Mouse (Mus musculus) liver, embryonic 16.5 days (tissue): ENCODE data around the gene Carns1. TPM values are rescaled to one million over a fixed set of nuclear protein-coding genes. Genes with fewer than 3 reads are reported as not detected.
A peak's percentile ranks its signal among the peaks of the same experiment; 100 is the strongest.

Experiments
- ATAC-seq: fragments of 200-750 bp; cut with Nextera tagmentation; 2 replicates; pipeline ENCODE4 v1.8.0; 2017; ENCODE audit warnings: low read depth, mild to moderate bottlenecking, moderate number of reproducible peaks, moderate library complexity
- H3K27ac ChIP-seq: fragments of 300-500 bp; sonication (generic); 2 replicates; pipeline ENCODE4 v1.5.1; 2014; ENCODE audit warnings: mild to moderate bottlenecking, low read length
- H3K27me3 ChIP-seq: fragments of 300-500 bp; sonication (generic); 2 replicates; pipeline ENCODE4 v1.6.1; 2014; ENCODE audit warnings: low read depth, low read length, mixed read lengths; ENCODE audit not compliant: control insufficient read depth, insufficient read depth
- H3K36me3 ChIP-seq: fragments of 300-500 bp; sonication (generic); 2 replicates; pipeline ENCODE4 v1.6.1; 2014; ENCODE audit warnings: mild to moderate bottlenecking; ENCODE audit not compliant: control insufficient read depth, insufficient read depth
- H3K4me1 ChIP-seq: fragments of 300-500 bp; sonication (generic); 2 replicates; pipeline ENCODE4 v1.6.1; 2014; ENCODE audit warnings: low read depth, low read length, mixed read lengths; ENCODE audit not compliant: control insufficient read depth
- H3K4me2 ChIP-seq: fragments of 300-500 bp; sonication (generic); 2 replicates; pipeline ENCODE4 v1.6.1; 2014; ENCODE audit warnings: low read depth, low read length, mixed read lengths
- H3K4me3 ChIP-seq: fragments of 300-500 bp; sonication (generic); 2 replicates; pipeline ENCODE4 v1.5.1; 2014; ENCODE audit warnings: low read depth, mild to moderate bottlenecking, low read length
- H3K9ac ChIP-seq: fragments of 300-500 bp; sonication (generic); 2 replicates; pipeline ENCODE4 v1.6.1; 2014; ENCODE audit warnings: low read depth, low read length
- H3K9me3 ChIP-seq: fragments of 300-500 bp; sonication (generic); replicated peaks from 2 replicates; pipeline ENCODE4 v1.6.1; 2016; ENCODE audit warnings: low read length; ENCODE audit not compliant: control insufficient read depth
- WGBS: fragments of 180-500 bp; shearing (Covaris S2); extraction: QIAGEN DNeasy Blood & Tissue Kit; methylation state at CpG from one replicate; pipeline ENCODE4 v1.1.7; 2014; ENCODE audit not compliant: insufficient replicate concordance; 5-methylcytosine and 5-hydroxymethylcytosine counted together
- polyA plus RNA-seq: library from polyadenylated mRNA; unstranded; fragments of >200 nt; fragmentation: Nextera tagmentation; extraction: Ambion mirVana; gene quantifications from 2 replicates; pipeline ENCODE4 v1.2.1, GENCODE M21; 2015

Gene Carns1
- polyA plus RNA-seq, 1 experiment from 2014 or later: 0.67 TPM

DNA sequence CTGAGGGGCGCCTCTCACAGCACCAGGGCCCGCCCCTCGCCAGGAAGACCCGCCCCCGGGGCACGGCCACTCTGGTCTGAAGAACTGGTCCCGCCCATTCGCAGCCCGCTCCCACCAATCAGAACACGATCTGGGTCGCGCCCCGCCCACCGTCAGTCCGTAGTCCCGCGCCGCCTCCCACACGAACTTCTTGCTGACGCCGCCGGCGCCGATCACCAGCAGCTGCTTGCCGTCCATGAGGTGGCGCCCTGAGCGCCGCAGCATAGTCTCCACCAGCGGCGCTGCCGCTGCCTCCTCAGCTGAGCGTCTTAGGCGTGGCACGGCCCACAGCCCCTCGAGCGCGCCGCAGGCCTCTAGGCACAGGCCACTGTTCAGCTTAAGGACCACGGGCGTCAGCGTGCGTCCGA lies 5.9 kb downstream of the Carns1 start:
- under 1% methylated on average over 43 of the region's 43 CpGs for WGBS
- Histone ChIP-seq H3K27ac (peak overlapping the region; percentile 83), H3K4me2 (peak overlapping the region; percentile 98), H3K9ac (peak overlapping the region; percentile 82), H3K27me3 (no peaks in the 10 kb centered on the region), H3K4me3 (peak overlapping the region; percentile 68), H3K4me1 (peaks cover 20% of the 10 kb centered on the region), H3K36me3 (no peaks in the 10 kb centered on the region), H3K9me3 (no peaks in the 10 kb centered on the region)
- ATAC-seq: peak; percentile 93

DNA sequence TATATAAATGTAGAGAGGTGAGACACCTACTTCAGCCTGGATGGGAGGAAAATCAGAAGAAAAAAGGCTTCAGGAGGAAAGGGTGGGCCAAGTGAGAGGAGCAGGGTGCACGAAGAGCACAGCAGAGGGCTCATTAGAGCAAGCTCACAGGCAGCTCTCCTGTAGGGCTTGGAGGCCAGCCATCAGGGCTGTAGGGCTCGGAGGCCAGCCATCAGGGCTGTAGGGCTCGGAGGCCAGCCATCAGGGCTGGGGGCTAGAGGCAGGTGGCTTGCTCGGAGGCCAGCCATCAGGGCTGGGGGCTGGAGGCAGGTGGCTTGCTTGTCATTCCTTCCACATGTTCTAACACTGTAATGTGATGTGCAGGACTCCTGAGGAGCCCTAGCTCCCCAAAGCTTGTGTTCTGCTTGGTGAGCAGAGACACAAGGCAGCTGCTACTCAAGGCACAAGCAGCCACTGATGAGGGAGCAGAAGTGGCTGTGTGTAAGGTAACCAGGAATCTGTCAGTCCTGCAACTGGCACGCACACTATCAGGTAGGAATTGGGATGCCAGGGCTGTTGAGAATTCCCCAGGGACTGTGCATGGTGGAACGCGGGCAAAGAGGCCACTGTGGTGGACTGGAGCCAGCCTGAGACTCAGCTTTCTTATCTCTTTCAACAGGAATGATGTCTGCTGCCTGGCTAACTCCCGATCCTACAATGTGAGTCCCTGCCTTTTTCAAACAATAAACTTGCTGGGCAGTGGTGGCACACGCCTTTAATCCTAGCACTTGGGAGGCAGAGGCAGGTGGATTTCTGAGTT lies 8.4 kb downstream of the Carns1 start:
- no peak for ATAC-seq
- H3K9me3 ChIP-seq: no peaks in the 10 kb centered on the region
- peaks cover 38% of the 10 kb centered on the region for H3K4me1 ChIP-seq
- H3K9ac ChIP-seq: no peak overlapping the region
- peak overlapping the region; percentile 10; the same call in 1 of the 2 replicates for H3K27ac ChIP-seq
- 61% methylated on average over 9 of the region's 9 CpGs for WGBS
- H3K4me2 ChIP-seq: no peak overlapping the region
- no peaks in the 10 kb centered on the region for H3K27me3 ChIP-seq
- H3K4me3 ChIP-seq: no peak overlapping the region
- H3K36me3 ChIP-seq: no peaks in the 10 kb centered on the region

DNA sequence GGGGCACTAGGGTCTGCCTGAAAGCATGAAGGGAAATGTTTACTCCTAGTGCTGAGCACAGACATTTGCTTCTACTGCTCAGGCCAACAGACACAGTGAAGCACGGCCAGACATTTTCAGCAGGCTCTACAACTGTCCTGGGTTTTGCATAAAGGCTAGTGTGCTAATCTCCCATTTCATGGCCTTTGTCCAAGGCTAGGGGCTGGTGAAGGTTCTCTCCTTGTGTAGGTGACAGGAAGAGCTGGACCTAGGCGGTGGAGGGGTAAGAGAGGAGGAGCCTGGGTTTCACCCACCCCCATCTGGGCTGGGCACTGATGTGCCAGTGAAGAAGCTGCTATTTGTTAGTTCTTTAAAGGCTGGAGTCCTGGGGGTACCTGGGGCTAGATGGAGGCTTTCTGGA lies 10.6 kb downstream of the Carns1 start:
- WGBS: 38% methylated on average over 2 of the region's 2 CpGs
- H3K4me2 ChIP-seq: no peak overlapping the region
- ATAC-seq: no peak

DNA sequence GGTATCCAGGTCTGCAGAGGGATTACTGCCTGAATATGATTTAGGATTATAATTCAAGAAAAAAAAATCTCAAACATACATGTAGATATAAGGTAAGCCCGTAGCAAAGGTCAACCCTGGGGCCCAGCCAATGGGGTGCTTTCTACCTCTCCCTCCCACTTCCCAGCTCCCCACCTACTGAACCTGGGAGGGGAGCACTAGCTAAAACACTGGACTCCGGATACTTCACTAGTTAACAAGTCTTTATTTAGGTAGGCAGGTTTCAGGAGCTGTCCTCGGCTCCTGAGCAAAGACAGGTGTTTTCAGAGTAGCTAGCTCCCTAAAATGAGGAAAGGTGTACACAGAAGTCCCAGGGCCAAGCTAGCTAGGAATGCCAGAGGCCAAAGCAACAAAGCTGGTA lies 11.2 kb downstream of the Carns1 start:
- peaks cover 3% of the 10 kb centered on the region for H3K36me3 ChIP-seq
- peak overlapping the region; percentile 29 for H3K27ac ChIP-seq
- no peak overlapping the region for H3K4me3 ChIP-seq
- ATAC-seq: 0 out of 2 replicates have a peak, but pooled peaks have one; percentile 12
- no peaks in the 10 kb centered on the region for H3K9me3 ChIP-seq
- 0 out of 2 replicates have a peak overlapping the region, but pooled peaks have one; percentile 66 for H3K4me2 ChIP-seq
- H3K27me3 ChIP-seq: no peaks in the 10 kb centered on the region
- WGBS: 65% methylated on average over 3 of the region's 3 CpGs
- H3K9ac ChIP-seq: no peak overlapping the region
- H3K4me1 ChIP-seq: peaks cover 32% of the 10 kb centered on the region

More for the DNA sequence above, 10.6 kb downstream of the Carns1 start:
- H3K9ac ChIP-seq: no peak overlapping the region
- H3K36me3 ChIP-seq: peaks cover 2% of the 10 kb centered on the region; the same call in 1 of the 2 replicates
- no peak overlapping the region for H3K4me3 ChIP-seq
- peaks cover 33% of the 10 kb centered on the region for H3K4me1 ChIP-seq
- H3K27ac ChIP-seq: peak overlapping the region; percentile 29
- no peaks in the 10 kb centered on the region for H3K27me3 ChIP-seq
- no peaks in the 10 kb centered on the region for H3K9me3 ChIP-seq

DNA sequence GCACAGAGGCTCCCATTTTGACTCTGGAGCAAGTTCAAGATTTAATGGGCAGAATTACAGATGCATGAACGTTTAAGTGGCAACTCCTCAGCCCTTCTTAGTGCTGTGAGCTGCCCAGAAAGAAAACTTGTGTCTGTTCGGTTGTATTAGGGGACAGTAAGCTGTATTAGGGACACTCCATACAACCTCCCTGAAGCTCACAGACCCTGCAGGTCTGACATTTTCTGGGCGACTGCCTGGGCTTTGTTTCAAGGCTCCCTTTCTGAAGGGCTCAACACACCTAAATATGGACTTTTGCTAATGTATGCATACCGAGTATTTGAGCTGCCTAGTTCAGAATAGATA lies 11.8 kb downstream of the Carns1 start:
- H3K4me2 ChIP-seq: peak overlapping the region; percentile 66
- 30% methylated on average over 4 of the region's 4 CpGs for WGBS
- H3K9me3 ChIP-seq: no peaks in the 10 kb centered on the region
- no peaks in the 10 kb centered on the region for H3K27me3 ChIP-seq
- H3K4me3 ChIP-seq: peak overlapping the region; percentile 77
- no peak for ATAC-seq
- peaks cover 7% of the 10 kb centered on the region for H3K36me3 ChIP-seq
- H3K4me1 ChIP-seq: peaks cover 32% of the 10 kb centered on the region
- peak overlapping the region; percentile 79 for H3K9ac ChIP-seq
- peak overlapping the region; percentile 29 for H3K27ac ChIP-seq

DNA sequence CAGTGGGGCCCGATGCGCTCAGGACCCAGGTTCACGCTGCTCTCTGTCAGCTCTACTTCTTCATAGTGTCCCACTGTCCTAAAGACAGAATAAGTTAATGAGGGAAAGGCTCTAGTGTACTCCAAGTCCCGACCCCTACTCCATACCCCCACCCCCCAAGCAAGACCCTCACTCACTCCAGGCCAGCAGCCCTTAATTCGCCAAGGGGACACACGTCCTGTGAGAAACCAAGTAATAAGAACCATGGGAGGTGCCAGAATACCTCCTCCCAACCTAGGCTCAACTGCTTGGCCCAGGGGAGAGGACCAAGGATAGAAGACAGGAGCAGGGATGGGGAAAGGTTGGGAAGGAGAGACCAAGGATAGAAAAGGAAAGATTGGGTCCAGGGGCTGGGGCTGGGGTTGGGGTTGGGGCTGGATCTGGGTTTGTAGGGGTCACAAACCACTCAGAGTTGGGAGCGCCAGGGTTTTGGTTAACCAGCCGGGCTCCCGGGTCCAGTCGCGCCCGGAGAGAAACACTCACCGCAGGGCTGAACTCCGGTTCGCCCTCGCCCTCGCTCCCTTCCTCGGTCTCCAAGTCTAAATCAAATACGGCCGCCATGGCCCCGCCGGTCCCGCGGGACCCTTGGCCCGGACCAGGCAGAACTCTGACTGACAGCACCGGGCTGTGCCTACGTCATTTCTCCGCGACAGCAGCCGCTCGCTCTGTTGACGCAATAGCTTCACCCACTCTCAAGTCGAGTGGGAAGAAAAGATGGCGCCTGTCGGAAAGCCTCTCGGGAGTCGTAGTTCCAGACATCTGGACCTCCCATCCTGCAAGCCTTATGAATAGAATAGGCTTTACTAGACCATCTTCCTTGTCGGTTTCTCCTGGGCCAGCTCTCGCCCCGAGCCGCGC lies 12.4 kb downstream of the Carns1 start, which contains the start of gene Rps6kb2:
Gene Rps6kb2, minus strand, starts transcription at position 709 of the 897 bp plus-strand sequence.
- peak within 1 kb of the TSS; percentile 47 for H3K27ac ChIP-seq
- H3K36me3 ChIP-seq: peaks cover 9% of the 10 kb centered on the region
- no peaks in the 10 kb centered on the region for H3K9me3 ChIP-seq
- H3K27me3 ChIP-seq: no peaks in the 10 kb centered on the region
- peak; percentile 84 for ATAC-seq
- peak within 1 kb of the TSS; percentile 77 for H3K4me3 ChIP-seq
- H3K4me1 ChIP-seq: peaks cover 32% of the 10 kb centered on the region
- 7% methylated on average over 42 of the region's 42 CpGs for WGBS
- H3K4me2 ChIP-seq: peak within 1 kb of the TSS; percentile 66
- peak within 1 kb of the TSS; percentile 79 for H3K9ac ChIP-seq

DNA sequence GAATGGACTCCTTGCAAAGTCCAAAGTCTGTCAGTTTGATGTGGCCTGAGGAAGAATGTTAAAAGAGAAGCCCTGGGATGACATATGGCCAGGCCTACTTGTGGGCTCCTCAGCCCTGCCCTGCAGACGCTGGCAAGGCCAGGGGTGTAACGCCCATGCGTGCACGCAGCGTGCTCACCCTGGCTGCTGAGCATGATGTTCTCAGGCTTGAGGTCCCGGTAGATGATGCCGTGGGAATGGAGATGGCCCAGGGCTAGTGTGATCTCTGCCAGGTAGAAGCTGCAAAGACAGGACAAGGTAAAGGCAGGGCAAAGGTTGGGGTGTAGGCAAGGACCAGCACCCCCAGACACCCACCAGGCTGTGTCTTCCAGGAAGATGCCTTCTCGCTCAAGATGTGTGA lies 16.2 kb downstream of the Carns1 start:
- Histone ChIP-seq H3K4me1 (peaks cover 27% of the 10 kb centered on the region), H3K36me3 (peaks cover 10% of the 10 kb centered on the region), H3K9ac (no peak overlapping the region), H3K27me3 (no peaks in the 10 kb centered on the region), H3K9me3 (no peaks in the 10 kb centered on the region), H3K27ac (no peak overlapping the region), H3K4me3 (no peak overlapping the region), H3K4me2 (no peak overlapping the region)
- ATAC-seq: no peak
- 87% methylated on average over 8 of the region's 8 CpGs for WGBS

DNA sequence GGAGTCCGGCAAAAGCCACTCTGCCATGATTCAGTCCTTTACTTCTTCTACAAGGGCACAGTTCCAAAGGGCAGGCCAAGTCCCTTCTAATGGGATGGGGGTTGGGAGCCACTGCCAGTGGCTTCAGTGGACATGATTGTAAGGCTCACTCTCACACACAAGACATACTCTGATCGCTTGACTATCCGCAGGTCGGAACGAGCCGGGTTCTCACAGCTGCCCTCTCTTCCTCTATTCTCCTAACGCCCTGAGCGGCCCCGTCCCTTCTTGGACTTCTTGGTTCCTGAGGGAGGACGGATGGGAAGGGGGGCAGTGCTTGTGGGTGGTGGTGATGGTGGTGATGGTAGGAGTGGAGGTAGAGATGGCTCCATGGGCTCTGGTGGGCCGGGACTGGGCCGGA lies 18.5 kb downstream of the Carns1 start:
- Histone ChIP-seq H3K9me3 (no peaks in the 10 kb centered on the region), H3K4me3 (no peak overlapping the region), H3K4me2 (no peak overlapping the region), H3K4me1 (peaks cover 10% of the 10 kb centered on the region), H3K9ac (no peak overlapping the region), H3K27ac (no peak overlapping the region), H3K27me3 (no peaks in the 10 kb centered on the region), H3K36me3 (peaks cover 10% of the 10 kb centered on the region)
- 82% methylated on average over 12 of the region's 12 CpGs for WGBS
- no peak for ATAC-seq
